Mouse (Mus musculus) limb, embryonic 12.5 days (tissue): ENCODE measurements at regions not wholly inside any gene's neighbourhood (a gene's known extent, or its start where the extent isn't known, plus 50 kb on each side); places are given as distances from the start of the nearest gene placed in this dataset.

Experiments used
- ATAC-seq: fragments of 200-750 bp; cut with Nextera tagmentation; 2 replicates; pipeline ENCODE4 v1.8.0; 2017; ENCODE audit warnings: low read depth, moderate TSS enrichment; ENCODE audit not compliant: insufficient number of reproducible peaks, insufficient read depth, low FRiP score, low TSS enrichment
- H3K27ac ChIP-seq: fragments of 300-500 bp; sonication (generic); 2 replicates; pipeline ENCODE4 v1.5.1; 2016; ENCODE audit warnings: mild to moderate bottlenecking, moderate library complexity
- H3K27me3 ChIP-seq: fragments of 300-500 bp; sonication (generic); 2 replicates; pipeline ENCODE4 v1.6.1; 2016; ENCODE audit warnings: mild to moderate bottlenecking, moderate library complexity
- H3K36me3 ChIP-seq: fragments of 300-500 bp; sonication (generic); 2 replicates; pipeline ENCODE4 v1.6.1; 2016; ENCODE audit warnings: mild to moderate bottlenecking, moderate library complexity
- H3K4me1 ChIP-seq: fragments of 300-500 bp; sonication (generic); replicated peaks from 2 replicates; pipeline ENCODE4 v1.6.1; 2016
- H3K4me2 ChIP-seq: fragments of 300-500 bp; sonication (generic); 2 replicates; pipeline ENCODE4 v1.6.1; 2016; ENCODE audit warnings: mild to moderate bottlenecking, moderate library complexity
- H3K4me3 ChIP-seq: fragments of 300-500 bp; sonication (generic); replicated peaks from 2 replicates; pipeline ENCODE4 v1.5.1; 2016; ENCODE audit warnings: mild to moderate bottlenecking
- H3K9ac ChIP-seq: fragments of 300-500 bp; sonication (generic); replicated peaks from 2 replicates; pipeline ENCODE4 v1.6.1; 2016; ENCODE audit warnings: mild to moderate bottlenecking, moderate library complexity
- H3K9me3 ChIP-seq: fragments of 300-500 bp; sonication (generic); 2 replicates; pipeline ENCODE4 v1.6.1; 2016; ENCODE audit warnings: mild to moderate bottlenecking, moderate library complexity
- WGBS: fragments of 180-500 bp; shearing (Covaris S2); methylation state at CpG from one replicate; pipeline ENCODE4 v1.1.7; 2016; 5-methylcytosine and 5-hydroxymethylcytosine counted together

- H3K27ac ChIP-seq, result no peak overlapping the region
- 62% methylated on average over 5 of the region's 5 CpGs for WGBS
- no peak for ATAC-seq
- H3K9ac ChIP-seq, result no peak overlapping the region
- H3K4me1 ChIP-seq, result peaks cover 29% of the 10 kb centered on the region
- no peak overlapping the region for H3K4me2 ChIP-seq
- no peak overlapping the region for H3K4me3 ChIP-seq
- no peaks in the 10 kb centered on the region for H3K36me3 ChIP-seq
- H3K27me3 ChIP-seq, result no peaks in the 10 kb centered on the region
- H3K9me3 ChIP-seq, result no peaks in the 10 kb centered on the region
Observed at GRCm38 (mm10) chr11:117538732-117539131, 54.6 kb downstream of the Gm11733 start.

DNA sequence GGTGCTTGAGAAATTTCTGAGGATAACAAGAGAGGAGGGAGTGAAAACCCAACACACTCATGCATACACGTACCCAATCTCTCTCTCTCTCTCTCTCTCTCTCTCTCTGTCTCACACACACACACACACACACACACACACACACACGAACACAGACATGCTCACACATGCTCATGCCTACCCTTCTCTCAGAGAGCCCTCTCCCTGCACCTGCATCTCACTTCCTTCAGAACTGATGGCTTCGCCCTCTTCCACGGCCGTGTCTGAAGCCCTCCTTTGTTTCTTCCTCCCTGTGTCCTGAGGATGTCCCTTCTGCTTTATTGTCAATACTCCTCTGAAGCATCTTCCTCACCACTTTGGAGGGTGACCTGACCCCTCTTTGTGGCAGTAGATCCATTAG lies 56.4 kb downstream of the Gm11733 start:
- Histone ChIP-seq H3K27me3 (0 out of 2 replicates have a peak, but pooled peaks cover 2% of the 10 kb centered on the region), H3K9me3 (no peaks in the 10 kb centered on the region), H3K4me3 (no peak overlapping the region), H3K9ac (no peak overlapping the region), H3K4me1 (peaks cover 29% of the 10 kb centered on the region), H3K4me2 (no peak overlapping the region), H3K36me3 (no peaks in the 10 kb centered on the region), H3K27ac (peak overlapping the region; percentile 69; the same call in 1 of the 2 replicates)
- WGBS, result 63% methylated on average over 5 of the region's 5 CpGs
- no peak for ATAC-seq

- WGBS, result 8% methylated on average over 6 of the region's 6 CpGs
- Histone ChIP-seq H3K4me2 (peak overlapping the region; percentile 0; the same call in 1 of the 2 replicates), H3K4me3 (no peak overlapping the region), H3K9me3 (no peaks in the 10 kb centered on the region), H3K36me3 (no peaks in the 10 kb centered on the region), H3K4me1 (peaks cover 29% of the 10 kb centered on the region), H3K9ac (no peak overlapping the region), H3K27me3 (peaks cover 7% of the 10 kb centered on the region), H3K27ac (peak overlapping the region; percentile 69)
- no peak; the same call in 1 of the 2 replicates for ATAC-seq
Observed at GRCm38 (mm10) chr11:117541205-117541884, 57.2 kb downstream of the Gm11733 start.

- no peak overlapping the region for H3K27ac ChIP-seq
- H3K4me1 ChIP-seq, result peaks cover 26% of the 10 kb centered on the region
- H3K9ac ChIP-seq, result no peak overlapping the region
- no peaks in the 10 kb centered on the region for H3K36me3 ChIP-seq
- 39% methylated on average over 6 of the region's 6 CpGs for WGBS
- H3K4me2 ChIP-seq, result no peak overlapping the region
- H3K9me3 ChIP-seq, result no peaks in the 10 kb centered on the region
- ATAC-seq, result no peak
- no peak overlapping the region for H3K4me3 ChIP-seq
- peaks cover 7% of the 10 kb centered on the region for H3K27me3 ChIP-seq
Observed at GRCm38 (mm10) chr11:117543191-117543590, 59.0 kb downstream of the Gm11733 start.

DNA sequence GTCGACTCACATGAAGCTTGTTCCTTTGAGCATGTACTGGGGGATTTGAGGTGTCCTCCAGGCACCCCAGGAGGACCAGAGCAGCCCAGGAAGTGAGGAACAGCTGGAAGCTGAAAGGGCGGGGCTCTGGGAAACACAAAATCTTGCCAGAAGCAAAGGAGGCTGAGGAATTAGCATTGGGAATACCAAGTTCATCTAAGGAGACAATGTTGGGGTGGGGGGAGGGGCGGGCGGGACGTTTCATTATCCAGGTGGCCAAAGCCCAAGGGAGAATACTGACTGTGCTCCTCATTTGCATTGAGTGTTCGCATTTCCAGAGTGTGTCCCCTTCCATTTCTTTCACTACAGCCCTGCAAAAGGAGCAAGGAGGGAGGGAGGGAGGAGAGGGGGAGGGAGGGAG lies 60.3 kb downstream of the Gm11733 start:
- WGBS, result 33% methylated on average over 6 of the region's 6 CpGs

DNA sequence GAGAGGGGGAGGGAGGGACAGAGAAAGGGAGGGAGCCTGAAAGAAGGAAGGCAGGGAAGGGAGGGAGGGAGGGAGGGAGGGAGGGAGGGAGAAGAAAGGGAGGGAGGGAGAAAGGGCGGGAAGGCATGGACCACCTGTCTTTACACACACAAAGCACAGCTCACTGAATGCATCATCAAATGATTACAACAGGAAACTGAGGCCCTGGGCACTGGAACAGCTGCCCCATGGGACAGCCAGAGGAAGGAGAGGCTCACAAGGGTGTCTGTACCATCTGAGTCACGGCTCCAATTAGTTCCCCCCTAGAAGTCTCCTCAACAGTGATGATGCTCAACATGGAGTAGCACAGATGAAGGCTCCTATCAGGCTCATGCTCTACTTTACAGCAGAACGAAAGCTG lies 60.8 kb downstream of the Gm11733 start:
- no peak overlapping the region for H3K27ac ChIP-seq
- ATAC-seq, result no peak

More for the DNA sequence above, 60.3 kb downstream of the Gm11733 start:
- Histone ChIP-seq H3K4me2 (no peak overlapping the region), H3K4me1 (peaks cover 22% of the 10 kb centered on the region), H3K27me3 (peaks cover 7% of the 10 kb centered on the region), H3K4me3 (no peak overlapping the region), H3K9ac (no peak overlapping the region), H3K36me3 (no peaks in the 10 kb centered on the region), H3K9me3 (no peaks in the 10 kb centered on the region), H3K27ac (no peak overlapping the region)
- ATAC-seq, result no peak

DNA sequence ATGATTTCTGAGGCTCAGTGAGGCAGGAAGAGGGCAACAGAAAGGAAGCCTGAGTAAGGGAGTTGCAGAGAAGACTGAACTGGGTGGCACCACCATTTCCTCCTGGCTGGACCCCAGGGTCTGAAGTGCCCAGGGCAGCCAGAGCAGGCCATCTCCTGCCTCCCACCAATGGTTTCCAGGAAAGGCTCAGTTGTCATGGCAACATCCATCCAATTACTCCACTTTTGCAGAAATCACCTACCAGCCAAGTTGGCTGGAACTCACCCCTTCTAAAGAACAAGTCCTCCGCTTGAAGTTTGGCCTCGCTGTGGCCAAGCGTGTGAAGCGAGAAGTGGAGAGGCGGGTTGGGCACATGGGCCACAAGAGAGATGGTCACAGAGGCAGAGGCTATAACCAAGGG lies 67.8 kb downstream of the Gm11733 start:
- ATAC-seq, result no peak
- no peak overlapping the region for H3K4me2 ChIP-seq
- no peak overlapping the region for H3K4me3 ChIP-seq
- no peaks in the 10 kb centered on the region for H3K4me1 ChIP-seq
- H3K9me3 ChIP-seq, result no peaks in the 10 kb centered on the region
- WGBS, result 94% methylated on average over 5 of the region's 5 CpGs
- no peak overlapping the region for H3K27ac ChIP-seq
- H3K9ac ChIP-seq, result no peak overlapping the region
- no peaks in the 10 kb centered on the region for H3K36me3 ChIP-seq
- H3K27me3 ChIP-seq, result no peaks in the 10 kb centered on the region

More for the DNA sequence above, 60.8 kb downstream of the Gm11733 start:
- Histone ChIP-seq H3K27me3 (peaks cover 7% of the 10 kb centered on the region), H3K9ac (no peak overlapping the region), H3K36me3 (no peaks in the 10 kb centered on the region), H3K4me3 (no peak overlapping the region), H3K9me3 (no peaks in the 10 kb centered on the region), H3K4me2 (no peak overlapping the region), H3K4me1 (peaks cover 22% of the 10 kb centered on the region)
- WGBS, result 54% methylated on average over 3 of the region's 3 CpGs

GRCm38 (mm10) chr11:117552430-117552969 lies 68.3 kb downstream of the Gm11733 start:
- 92% methylated on average over 8 of the region's 8 CpGs for WGBS
- Histone ChIP-seq H3K9ac (no peak overlapping the region), H3K4me1 (no peaks in the 10 kb centered on the region), H3K4me3 (no peak overlapping the region), H3K9me3 (no peaks in the 10 kb centered on the region), H3K27ac (no peak overlapping the region), H3K27me3 (no peaks in the 10 kb centered on the region), H3K36me3 (no peaks in the 10 kb centered on the region), H3K4me2 (no peak overlapping the region)
- no peak for ATAC-seq

GRCm38 (mm10) chr11:117554111-117554510 lies 69.9 kb downstream of the Gm11733 start:
- H3K4me3 ChIP-seq, result no peak overlapping the region
- H3K36me3 ChIP-seq, result no peaks in the 10 kb centered on the region
- H3K4me1 ChIP-seq, result no peaks in the 10 kb centered on the region
- no peak overlapping the region for H3K9ac ChIP-seq
- WGBS, result 61% methylated on average over 10 of the region's 10 CpGs
- no peaks in the 10 kb centered on the region for H3K27me3 ChIP-seq
- H3K9me3 ChIP-seq, result no peaks in the 10 kb centered on the region
- H3K4me2 ChIP-seq, result no peak overlapping the region
- H3K27ac ChIP-seq, result no peak overlapping the region
- no peak for ATAC-seq

- Histone ChIP-seq H3K4me1 (no peaks in the 10 kb centered on the region), H3K4me2 (no peak overlapping the region), H3K36me3 (no peaks in the 10 kb centered on the region), H3K4me3 (no peak overlapping the region), H3K27me3 (no peaks in the 10 kb centered on the region), H3K27ac (no peak overlapping the region), H3K9ac (no peak overlapping the region), H3K9me3 (0 out of 2 replicates have a peak, but pooled peaks cover 6% of the 10 kb centered on the region)
- ATAC-seq, result no peak
- WGBS, result 83% methylated on average over 16 of the region's 16 CpGs
Observed at GRCm38 (mm10) chr11:117557474-117558381, 73.6 kb downstream of the Gm11733 start.

- Histone ChIP-seq H3K9me3 (0 out of 2 replicates have a peak, but pooled peaks cover 8% of the 10 kb centered on the region), H3K4me3 (no peak overlapping the region), H3K4me2 (no peak overlapping the region), H3K4me1 (no peaks in the 10 kb centered on the region), H3K27ac (no peak overlapping the region), H3K36me3 (no peaks in the 10 kb centered on the region), H3K27me3 (no peaks in the 10 kb centered on the region), H3K9ac (no peak overlapping the region)
- ATAC-seq, result no peak
Observed at GRCm38 (mm10) chr11:117559839-117560238, 75.7 kb downstream of the Gm11733 start.
